Mouse (Mus musculus) kidney, embryonic 15.5 days (tissue): Measurements from ENCODE around the gene Gm21954. TPM values are rescaled to one million over a fixed set of nuclear protein-coding genes. Genes with fewer than 3 reads are reported as not detected.
A peak's percentile ranks its signal among the peaks of the same experiment; 100 is the strongest.

Experiments used
- ATAC-seq: fragments of 200-750 bp; cut with Nextera tagmentation; replicated peaks from 2 replicates; pipeline ENCODE4 v1.8.0; 2017; ENCODE audit warnings: moderate TSS enrichment; ENCODE audit not compliant: low FRiP score
- H3K27ac ChIP-seq: fragments of 300-500 bp; sonication (generic); 2 replicates; pipeline ENCODE4 v1.5.1; 2015; ENCODE audit warnings: mild to moderate bottlenecking, inconsistent platforms
- H3K27me3 ChIP-seq: fragments of 300-500 bp; sonication (generic); 2 replicates; pipeline ENCODE4 v1.6.1; 2015; ENCODE audit warnings: inconsistent platforms
- H3K36me3 ChIP-seq: fragments of 300-500 bp; sonication (generic); 2 replicates; pipeline ENCODE4 v1.6.1; 2015; ENCODE audit warnings: inconsistent platforms
- H3K4me1 ChIP-seq: fragments of 300-500 bp; sonication (generic); 2 replicates; pipeline ENCODE4 v1.6.1; 2015; ENCODE audit warnings: inconsistent platforms
- H3K4me2 ChIP-seq: fragments of 300-500 bp; sonication (generic); 2 replicates; pipeline ENCODE4 v1.6.1; 2015; ENCODE audit warnings: moderate library complexity, mild to moderate bottlenecking, inconsistent platforms
- H3K4me3 ChIP-seq: fragments of 300-500 bp; sonication (generic); replicated peaks from 2 replicates; pipeline ENCODE4 v1.5.1; 2015; ENCODE audit warnings: mild to moderate bottlenecking, inconsistent platforms
- H3K9ac ChIP-seq: fragments of 300-500 bp; sonication (generic); 2 replicates; pipeline ENCODE4 v1.6.1; 2015; ENCODE audit warnings: mild to moderate bottlenecking, inconsistent platforms
- H3K9me3 ChIP-seq: fragments of 300-500 bp; sonication (generic); replicated peaks from 2 replicates; pipeline ENCODE4 v1.6.1; 2016; ENCODE audit warnings: inconsistent platforms
- WGBS: fragments of 180-500 bp; shearing (Covaris S2); methylation state at CpG from one replicate; pipeline ENCODE4 v1.1.7; 2015; ENCODE audit warnings: mixed read lengths; 5-methylcytosine and 5-hydroxymethylcytosine counted together
- polyA plus RNA-seq: library from polyadenylated mRNA; unstranded; fragments of >200 nt; fragmentation: Nextera tagmentation; extraction: Ambion mirVana; gene quantifications from 2 replicates; pipeline ENCODE4 v1.2.1, GENCODE M21; 2015

Gm21954 gene
- polyA plus RNA-seq, 1 experiment from 2014 or later = not detected

DNA sequence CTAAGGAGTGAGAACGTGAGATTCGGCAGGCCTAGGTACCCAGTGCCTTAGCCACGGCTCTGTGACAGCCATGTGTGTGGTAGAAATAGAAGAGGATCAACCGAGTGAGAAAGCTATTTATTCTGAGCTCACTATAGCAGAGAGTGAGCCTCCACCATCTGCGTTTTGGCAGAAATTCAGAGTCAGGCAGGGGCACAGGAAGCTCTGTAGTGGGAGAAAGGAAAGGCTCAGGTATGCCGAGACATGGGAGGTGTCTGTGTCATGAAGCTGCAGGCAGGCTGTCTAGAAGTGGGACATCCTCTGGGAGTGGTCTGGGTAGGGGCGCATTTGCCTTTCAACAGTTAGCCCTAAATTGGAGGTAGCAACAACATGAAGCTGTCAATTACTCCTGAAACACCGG is 31.7 kb downstream of the Gm21954 start:
- H3K36me3 ChIP-seq = no peaks in the 10 kb centered on the region
- WGBS = 33% methylated on average over 8 of the region's 8 CpGs
- no peak for ATAC-seq

DNA sequence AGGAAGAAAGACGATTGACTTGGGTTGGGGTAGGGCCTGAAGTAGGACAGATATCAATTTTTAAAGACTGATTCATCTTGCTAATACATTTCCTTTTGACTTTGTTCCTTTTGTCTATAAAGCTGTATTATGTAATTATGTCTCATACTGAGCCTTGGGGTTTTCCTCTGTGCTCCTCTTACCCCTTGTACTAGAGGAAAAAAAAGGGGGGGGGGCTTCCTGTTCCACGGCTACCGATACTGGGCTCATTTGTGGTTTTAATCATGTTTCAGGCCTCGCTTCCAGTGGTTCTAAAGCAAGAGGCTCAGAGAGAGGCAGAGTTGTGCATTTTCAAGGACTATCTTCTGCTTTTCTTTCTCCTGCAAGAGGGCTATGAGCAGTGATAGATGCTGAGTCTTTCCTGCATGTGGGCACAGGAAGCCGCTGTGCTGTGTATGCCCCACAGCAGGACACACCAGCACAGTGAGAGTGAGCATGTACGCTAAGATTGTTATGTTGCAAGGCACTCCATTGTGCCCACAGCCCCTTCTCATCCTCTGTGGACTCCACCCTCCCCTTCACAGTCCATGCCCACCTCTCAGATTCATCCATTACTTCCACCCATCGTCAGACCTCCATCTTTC is 33.1 kb downstream of the Gm21954 start:
- no peak overlapping the region for H3K4me3 ChIP-seq
- 0 out of 2 replicates have a peak, but pooled peaks cover 4% of the 10 kb centered on the region for H3K4me1 ChIP-seq
- ATAC-seq = no peak
- no peak overlapping the region for H3K4me2 ChIP-seq
- H3K36me3 ChIP-seq = no peaks in the 10 kb centered on the region
- H3K27ac ChIP-seq = no peak overlapping the region
- no peaks in the 10 kb centered on the region for H3K9me3 ChIP-seq
- 83% methylated on average over 7 of the region's 7 CpGs for WGBS
- H3K9ac ChIP-seq = no peak overlapping the region
- H3K27me3 ChIP-seq = no peaks in the 10 kb centered on the region

More for the DNA sequence above, 31.7 kb downstream of the Gm21954 start:
- no peaks in the 10 kb centered on the region for H3K9me3 ChIP-seq
- H3K4me1 ChIP-seq = 0 out of 2 replicates have a peak, but pooled peaks cover 4% of the 10 kb centered on the region
- H3K4me3 ChIP-seq = no peak overlapping the region
- H3K4me2 ChIP-seq = no peak overlapping the region
- H3K27me3 ChIP-seq = no peaks in the 10 kb centered on the region
- H3K9ac ChIP-seq = no peak overlapping the region
- H3K27ac ChIP-seq = no peak overlapping the region

DNA sequence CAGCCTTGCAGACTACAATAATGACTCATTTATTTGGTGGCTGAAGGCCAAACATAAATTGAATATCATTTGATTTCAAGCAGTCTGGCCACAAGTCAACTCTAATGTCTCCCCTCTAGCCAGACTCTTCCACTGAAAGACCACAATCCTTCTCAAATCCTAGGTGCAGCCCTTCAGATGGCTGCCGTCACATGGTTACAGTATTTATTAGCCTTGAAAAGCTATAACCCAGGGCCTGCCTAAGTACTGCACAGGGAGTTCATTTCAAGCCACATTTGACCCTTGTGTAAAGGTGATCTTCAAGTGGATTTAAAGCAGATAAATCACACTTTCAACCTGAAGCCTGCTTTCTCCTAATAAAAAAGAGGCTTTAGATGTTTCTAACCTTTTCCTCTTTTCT is 37.7 kb downstream of the Gm21954 start:
- Histone ChIP-seq H3K4me3 (no peak overlapping the region), H3K9me3 (no peaks in the 10 kb centered on the region), H3K4me1 (no peaks in the 10 kb centered on the region), H3K36me3 (no peaks in the 10 kb centered on the region), H3K27ac (no peak overlapping the region), H3K4me2 (no peak overlapping the region), H3K9ac (no peak overlapping the region), H3K27me3 (no peaks in the 10 kb centered on the region)
- ATAC-seq = no peak
- WGBS = 38% methylated on average over 1 of the region's 1 CpGs

DNA sequence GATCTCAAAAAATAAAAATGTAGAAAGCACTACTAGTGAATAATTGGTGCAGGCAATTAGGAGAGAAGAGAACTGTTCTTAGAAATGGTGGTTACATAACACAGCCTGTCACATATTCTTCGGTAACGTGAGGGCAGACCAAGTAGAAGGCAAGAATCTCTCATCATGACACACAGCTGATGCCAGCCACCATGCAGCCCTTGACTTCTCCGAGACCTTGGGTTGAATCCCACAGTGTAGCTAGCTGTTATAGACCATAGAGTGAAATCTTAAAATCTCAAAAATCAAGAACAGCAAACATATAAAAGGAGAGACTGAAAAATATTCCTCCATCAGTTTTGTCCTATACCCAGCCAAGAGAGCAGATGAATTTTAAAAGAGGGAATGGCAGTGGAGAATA is 40.8 kb downstream of the Gm21954 start:
- ATAC-seq = no peak
- no peaks in the 10 kb centered on the region for H3K36me3 ChIP-seq
- no peaks in the 10 kb centered on the region for H3K9me3 ChIP-seq
- H3K27ac ChIP-seq = no peak overlapping the region
- H3K4me2 ChIP-seq = no peak overlapping the region
- no peaks in the 10 kb centered on the region for H3K27me3 ChIP-seq
- H3K9ac ChIP-seq = no peak overlapping the region
- H3K4me1 ChIP-seq = no peaks in the 10 kb centered on the region
- no peak overlapping the region for H3K4me3 ChIP-seq
- WGBS = 95% methylated on average over 3 of the region's 3 CpGs

DNA sequence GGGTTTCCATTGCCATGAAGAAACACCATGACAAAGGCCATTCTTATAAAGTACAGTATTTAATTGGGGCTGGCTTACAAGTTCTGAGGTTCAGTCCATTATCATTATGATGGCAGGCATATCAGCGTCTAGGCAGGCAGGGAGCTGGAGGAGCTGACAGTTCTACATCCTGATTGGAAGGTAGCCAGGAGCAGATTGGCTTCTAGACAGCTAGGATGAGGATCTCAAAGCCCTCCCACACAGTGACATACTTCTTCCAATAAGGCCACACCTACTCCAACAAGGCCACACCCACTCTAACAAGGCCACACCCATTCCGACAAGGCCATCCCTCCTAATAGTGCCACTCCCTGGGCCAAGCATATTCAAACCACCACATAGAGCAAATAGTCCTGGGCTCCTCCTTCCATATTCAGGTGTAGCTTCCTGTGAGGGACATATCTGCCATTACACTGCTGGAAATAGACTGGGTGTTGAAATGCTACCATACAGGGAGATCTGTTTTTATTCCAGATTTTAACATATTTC is 41.9 kb downstream of the Gm21954 start:
- H3K4me2 ChIP-seq = no peak overlapping the region
- no peak for ATAC-seq
- no peaks in the 10 kb centered on the region for H3K27me3 ChIP-seq
- H3K9me3 ChIP-seq = no peaks in the 10 kb centered on the region
- no peak overlapping the region for H3K9ac ChIP-seq
- H3K4me1 ChIP-seq = no peaks in the 10 kb centered on the region
- H3K4me3 ChIP-seq = no peak overlapping the region
- no peaks in the 10 kb centered on the region for H3K36me3 ChIP-seq
- WGBS = 90% methylated on average over 2 of the region's 2 CpGs
- H3K27ac ChIP-seq = no peak overlapping the region

DNA sequence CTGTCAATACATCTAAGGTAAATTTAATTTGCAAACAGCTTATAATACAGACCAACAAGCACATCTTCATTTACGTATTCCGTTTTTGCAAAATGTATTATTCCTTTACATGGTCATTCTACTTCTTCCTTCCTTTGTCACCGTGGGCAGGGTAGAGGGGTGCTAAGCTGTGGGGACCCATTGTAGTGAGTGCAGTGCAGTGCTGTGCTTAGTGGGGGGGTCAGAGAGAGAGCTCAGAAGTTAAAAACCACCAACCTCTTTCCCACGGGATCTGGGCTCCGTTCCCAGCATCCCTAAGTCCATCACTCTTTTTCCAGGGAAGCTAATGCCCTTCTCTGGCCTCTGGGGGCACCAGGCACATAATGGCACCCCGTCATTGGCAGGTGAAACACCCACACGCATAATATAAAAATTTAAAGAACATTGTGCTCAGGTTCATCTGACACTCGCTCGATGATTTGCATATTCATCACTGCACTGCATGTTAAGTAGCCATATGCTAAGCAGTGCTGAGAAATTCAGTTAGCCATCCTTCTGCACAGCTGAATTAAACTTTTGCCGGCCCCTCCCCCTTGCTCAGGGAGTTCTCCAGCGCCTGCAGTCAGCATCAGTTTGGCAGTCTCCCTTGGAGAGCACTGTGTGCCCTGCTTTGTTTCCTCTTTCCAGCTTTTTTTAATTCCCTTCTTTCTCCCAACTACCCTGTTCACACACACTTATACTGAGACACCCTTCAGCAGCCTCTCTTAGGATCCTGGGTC is 48.2 kb downstream of the Gm21954 start:
- Histone ChIP-seq H3K36me3 (no peaks in the 10 kb centered on the region), H3K9me3 (no peaks in the 10 kb centered on the region), H3K4me2 (peak overlapping the region; percentile 33; the same call in 1 of the 2 replicates), H3K27ac (no peak overlapping the region), H3K9ac (no peak overlapping the region), H3K4me1 (peaks cover 18% of the 10 kb centered on the region), H3K27me3 (no peaks in the 10 kb centered on the region), H3K4me3 (no peak overlapping the region)
- no peak for ATAC-seq
- 30% methylated on average over 11 of the region's 11 CpGs for WGBS

DNA sequence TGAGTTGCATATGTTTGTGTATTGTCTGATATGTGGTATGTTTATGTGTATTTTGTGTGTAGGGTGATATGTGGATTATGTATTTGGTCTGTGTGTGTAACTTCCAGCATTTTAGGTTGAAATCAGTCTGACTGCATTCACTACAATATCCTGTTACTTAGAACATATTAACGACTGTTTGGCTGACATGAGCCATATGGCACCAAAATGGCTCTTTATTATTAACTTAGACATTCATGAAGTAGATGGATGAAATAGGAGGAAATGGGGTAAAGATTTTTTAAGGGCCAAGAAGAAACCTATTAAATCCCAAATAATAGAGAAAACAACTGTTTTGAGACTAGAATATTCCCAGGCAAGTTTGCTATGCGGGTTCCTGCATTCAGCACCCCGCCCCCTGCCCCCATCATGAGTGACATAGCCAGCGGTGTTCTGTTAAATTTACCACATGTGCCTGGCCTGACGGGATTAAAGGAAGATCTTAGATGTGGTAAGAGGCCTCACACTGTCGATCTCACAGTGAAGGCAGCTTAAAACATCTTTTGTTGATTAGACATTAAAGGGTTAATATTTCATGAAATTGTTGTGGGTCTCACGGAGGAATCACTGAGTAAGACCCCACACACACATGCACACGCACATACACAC is 51.5 kb downstream of the Gm21954 start:
- Histone ChIP-seq H3K4me3 (no peak overlapping the region), H3K36me3 (no peaks in the 10 kb centered on the region), H3K9ac (no peak overlapping the region), H3K27ac (0 out of 2 replicates have a peak overlapping the region, but pooled peaks have one; percentile 27), H3K9me3 (no peaks in the 10 kb centered on the region), H3K4me2 (no peak overlapping the region), H3K4me1 (peaks cover 23% of the 10 kb centered on the region), H3K27me3 (no peaks in the 10 kb centered on the region)
- 54% methylated on average over 8 of the region's 8 CpGs for WGBS
- ATAC-seq = 0 out of 2 replicates have a peak, but pooled peaks have one; percentile 26

DNA sequence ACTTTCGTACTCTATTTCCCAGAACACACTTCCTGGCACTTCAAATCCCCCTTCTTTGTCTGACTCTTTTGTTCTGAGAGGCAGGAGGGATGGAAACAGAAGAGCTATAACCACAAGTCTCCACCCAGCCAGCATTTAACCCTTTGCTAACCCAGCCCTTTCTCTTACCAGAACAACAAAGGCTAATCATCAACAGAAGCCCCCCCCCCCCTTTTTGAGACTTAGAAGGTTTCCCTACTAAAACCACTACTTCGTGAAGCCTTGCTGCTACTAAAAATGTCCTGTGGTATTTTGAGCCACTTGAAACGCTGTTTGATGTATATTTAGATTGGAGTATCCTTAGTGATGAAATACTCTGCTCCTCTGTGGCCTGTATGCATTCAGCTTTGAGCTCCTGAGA is 52.7 kb downstream of the Gm21954 start:
- Histone ChIP-seq H3K27ac (0 out of 2 replicates have a peak overlapping the region, but pooled peaks have one; percentile 32), H3K4me2 (no peak overlapping the region), H3K27me3 (no peaks in the 10 kb centered on the region), H3K9me3 (no peaks in the 10 kb centered on the region), H3K4me1 (peaks cover 24% of the 10 kb centered on the region), H3K4me3 (no peak overlapping the region), H3K9ac (no peak overlapping the region), H3K36me3 (no peaks in the 10 kb centered on the region)
- ATAC-seq = no peak
- 27% methylated on average over 3 of the region's 3 CpGs for WGBS

DNA sequence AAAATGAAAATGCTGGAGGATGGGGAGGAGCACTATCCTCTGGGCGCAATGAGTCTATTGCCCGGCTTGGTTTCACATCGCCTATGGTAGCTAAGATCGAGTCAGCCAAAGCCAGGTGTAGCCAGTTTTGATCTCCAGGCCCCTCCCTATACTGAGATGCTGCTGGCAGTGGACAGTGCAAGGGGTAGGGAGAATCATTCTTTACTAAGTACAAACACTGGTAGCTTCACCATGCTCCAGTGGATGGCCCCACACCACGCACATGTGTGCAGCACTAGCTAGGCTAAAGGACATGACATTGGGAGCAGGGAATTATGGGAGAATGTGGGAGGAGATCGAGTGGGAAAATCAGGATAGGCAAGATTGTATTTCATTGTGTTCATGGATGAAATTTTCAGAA is 53.2 kb downstream of the Gm21954 start:
- no peaks in the 10 kb centered on the region for H3K27me3 ChIP-seq
- no peaks in the 10 kb centered on the region for H3K36me3 ChIP-seq
- no peak overlapping the region for H3K4me3 ChIP-seq
- peaks cover 21% of the 10 kb centered on the region for H3K4me1 ChIP-seq
- WGBS = 69% methylated on average over 6 of the region's 6 CpGs
- H3K9me3 ChIP-seq = no peaks in the 10 kb centered on the region
- no peak overlapping the region for H3K9ac ChIP-seq
- H3K27ac ChIP-seq = 0 out of 2 replicates have a peak overlapping the region, but pooled peaks have one; percentile 22
- ATAC-seq = no peak
- H3K4me2 ChIP-seq = no peak overlapping the region

DNA sequence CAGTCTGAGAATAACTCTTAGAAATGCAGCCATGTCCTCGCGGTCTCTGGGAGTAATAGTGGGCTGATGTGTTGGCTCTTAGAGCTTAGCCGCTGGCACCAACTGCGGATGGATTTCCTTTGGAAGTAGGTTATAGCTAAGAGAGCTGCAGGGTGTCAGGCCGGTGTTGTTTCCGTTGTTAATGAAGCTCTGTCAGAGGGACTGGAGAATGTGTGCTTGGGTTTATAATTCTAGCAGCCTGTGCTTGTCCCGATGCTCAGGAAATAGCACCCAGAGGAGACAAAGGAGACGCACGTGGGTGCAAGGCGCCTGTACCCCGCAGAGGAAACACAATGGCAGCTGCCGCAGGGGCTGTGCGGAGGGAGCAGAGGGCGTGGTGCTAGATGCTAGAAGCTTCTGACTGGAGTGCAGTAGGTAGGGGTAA is 56.5 kb downstream of the Gm21954 start:
- no peak overlapping the region for H3K9ac ChIP-seq
- no peak overlapping the region for H3K4me3 ChIP-seq
- H3K27ac ChIP-seq = no peak overlapping the region
- H3K4me1 ChIP-seq = peaks cover 12% of the 10 kb centered on the region
- H3K27me3 ChIP-seq = no peaks in the 10 kb centered on the region
- no peaks in the 10 kb centered on the region for H3K9me3 ChIP-seq
- no peak for ATAC-seq
- 20% methylated on average over 14 of the region's 14 CpGs for WGBS
- peak overlapping the region; percentile 45 for H3K4me2 ChIP-seq
- no peaks in the 10 kb centered on the region for H3K36me3 ChIP-seq
